Mouse (Mus musculus): ENCODE data around the gene Srm. TPM values are rescaled to one million over a fixed set of nuclear protein-coding genes. Genes with fewer than 3 reads are reported as not detected.

Srm gene
- polyA plus RNA-seq, 1 experiment, result 33.1 TPM

DNA sequence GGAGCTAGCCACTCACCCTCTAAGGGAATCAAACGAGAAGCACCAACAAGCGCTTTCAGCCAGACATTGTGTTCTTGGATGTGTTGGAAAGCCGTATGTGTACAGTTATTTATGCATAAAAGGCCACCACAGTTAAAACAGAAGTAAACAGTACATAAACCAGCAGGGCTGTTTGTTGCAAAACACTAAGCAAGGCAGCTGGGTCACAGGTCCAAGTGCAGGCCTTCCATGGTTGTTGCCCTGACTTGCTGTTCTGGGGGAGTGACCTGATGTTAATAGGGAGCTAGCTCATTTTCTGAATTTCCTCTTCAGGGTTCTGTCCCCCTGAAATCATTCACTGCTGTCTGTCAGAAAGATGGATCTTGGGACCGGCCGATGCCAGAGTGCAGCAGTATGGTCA lies 18.5 kb downstream of the Srm start:
- Histone ChIP-seq H3K4me1 (ENCODE audit: control insufficient read depth, insufficient read depth, low read length) (peaks cover 22% of the 10 kb centered on the region), H3K27me3 (replicated peaks; ENCODE audit: control insufficient read depth, insufficient read depth, low read length) (no peaks in the 10 kb centered on the region), H3K36me3 (ENCODE audit: control insufficient read depth, insufficient read depth, low read length) (peaks cover 3% of the 10 kb centered on the region), H3K27ac (ENCODE audit: insufficient read depth, low read depth, low read length) (peak overlapping the region; percentile 42; the same call in 1 of the 2 replicates), H3K4me3 (ENCODE audit: insufficient read depth, low read depth, low read length) (no peak overlapping the region)
- WGBS, result 58% methylated on average over 5 of the region's 5 CpGs
- peak; percentile 55 for DNase-seq
- TF ChIP-seq CTCF (conservative IDR thresholded peaks at IDR 0.05; ENCODE audit: insufficient read depth, insufficient read length, low read depth, low read length), result no peak
- no peak for TF ChIP-seq POLR2A (IDR thresholded peaks at IDR 0.05; ENCODE audit: low read depth, low read length)

DNA sequence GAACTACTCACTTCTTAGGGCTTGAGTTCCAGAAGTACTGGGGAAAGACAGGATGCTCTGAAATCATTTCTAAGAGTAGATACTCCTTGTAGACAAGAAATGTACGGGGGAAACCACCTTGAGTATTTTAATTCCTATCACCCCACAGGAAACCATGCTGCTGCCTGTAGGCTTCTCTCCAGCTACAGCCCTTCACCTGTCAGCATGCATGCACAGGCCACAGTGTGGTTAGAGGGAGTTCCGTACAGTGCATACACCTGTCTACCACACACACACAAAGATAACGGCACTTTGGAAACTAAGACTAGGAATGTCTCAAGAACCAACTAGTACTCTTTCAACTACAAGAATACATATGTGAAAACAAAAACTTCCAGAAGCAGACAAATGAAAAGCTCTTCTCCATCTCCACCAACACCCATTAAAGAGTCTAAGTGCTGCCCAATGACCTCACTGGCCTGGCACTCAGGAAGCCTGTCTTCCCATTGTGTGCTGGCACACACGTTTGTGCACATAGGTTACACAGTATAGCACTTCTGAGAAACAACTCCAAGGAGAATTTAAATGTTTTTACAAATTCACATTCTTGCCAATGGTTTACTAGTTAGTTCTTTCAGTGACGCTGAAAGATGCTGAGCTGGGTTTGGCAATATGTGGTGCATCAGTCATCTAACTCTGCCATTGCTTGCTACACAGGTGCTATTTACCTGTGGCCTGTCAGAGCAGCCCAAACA lies 19.5 kb downstream of the Srm start:
- WGBS, result 58% methylated on average over 5 of the region's 5 CpGs
- no peak overlapping the region for H3K4me3 ChIP-seq (ENCODE audit: insufficient read depth, low read depth, low read length)
- peaks cover 22% of the 10 kb centered on the region for H3K4me1 ChIP-seq (ENCODE audit: control insufficient read depth, insufficient read depth, low read length)
- no peak for TF ChIP-seq CTCF (conservative IDR thresholded peaks at IDR 0.05; ENCODE audit: insufficient read depth, insufficient read length, low read depth, low read length)
- no peak for TF ChIP-seq POLR2A (IDR thresholded peaks at IDR 0.05; ENCODE audit: low read depth, low read length)
- no peak for DNase-seq
- H3K36me3 ChIP-seq (ENCODE audit: control insufficient read depth, insufficient read depth, low read length), result peaks cover 5% of the 10 kb centered on the region
- no peaks in the 10 kb centered on the region for H3K27me3 ChIP-seq (replicated peaks; ENCODE audit: control insufficient read depth, insufficient read depth, low read length)
- H3K27ac ChIP-seq (ENCODE audit: insufficient read depth, low read depth, low read length), result no peak overlapping the region

DNA sequence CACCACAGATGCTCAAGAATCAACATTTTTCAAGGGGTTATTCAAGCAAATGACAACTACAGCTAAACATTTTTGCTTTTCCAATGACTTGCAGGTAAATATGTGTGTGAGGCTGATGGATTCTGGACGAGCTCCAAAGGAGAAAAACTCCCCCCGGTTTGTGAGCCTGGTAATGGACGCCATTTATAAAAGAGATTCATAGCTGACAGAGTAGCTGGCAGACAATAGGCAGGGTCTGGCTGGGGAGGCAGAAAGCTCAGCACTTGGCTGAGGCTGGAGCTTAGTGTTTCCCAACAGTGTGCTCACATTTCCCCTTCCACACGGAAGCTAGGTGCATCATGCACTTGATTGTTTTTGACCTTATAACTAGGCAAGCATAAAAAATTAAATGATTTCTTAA lies 21.3 kb downstream of the Srm start:
- Histone ChIP-seq H3K4me1 (ENCODE audit: control insufficient read depth, insufficient read depth, low read length) (peaks cover 22% of the 10 kb centered on the region), H3K36me3 (ENCODE audit: control insufficient read depth, insufficient read depth, low read length) (peaks cover 7% of the 10 kb centered on the region), H3K27me3 (replicated peaks; ENCODE audit: control insufficient read depth, insufficient read depth, low read length) (no peaks in the 10 kb centered on the region), H3K4me3 (ENCODE audit: insufficient read depth, low read depth, low read length) (no peak overlapping the region), H3K27ac (ENCODE audit: insufficient read depth, low read depth, low read length) (no peak overlapping the region)
- TF ChIP-seq CTCF (conservative IDR thresholded peaks at IDR 0.05; ENCODE audit: insufficient read depth, insufficient read length, low read depth, low read length) (no peak), POLR2A (IDR thresholded peaks at IDR 0.05; ENCODE audit: low read depth, low read length) (no peak)
- peak; percentile 32 for DNase-seq
- 33% methylated on average over 4 of the region's 4 CpGs for WGBS

- TF ChIP-seq POLR2A (IDR thresholded peaks at IDR 0.05; ENCODE audit: low read depth, low read length) (no peak), CTCF (conservative IDR thresholded peaks at IDR 0.05; ENCODE audit: insufficient read depth, insufficient read length, low read depth, low read length) (no peak)
- no peak for DNase-seq
- Histone ChIP-seq H3K27me3 (replicated peaks; ENCODE audit: control insufficient read depth, insufficient read depth, low read length) (no peaks in the 10 kb centered on the region), H3K27ac (ENCODE audit: insufficient read depth, low read depth, low read length) (no peak overlapping the region), H3K4me1 (ENCODE audit: control insufficient read depth, insufficient read depth, low read length) (peaks cover 19% of the 10 kb centered on the region), H3K36me3 (ENCODE audit: control insufficient read depth, insufficient read depth, low read length) (peaks cover 12% of the 10 kb centered on the region), H3K4me3 (ENCODE audit: insufficient read depth, low read depth, low read length) (no peak overlapping the region)
- 75% methylated on average over 9 of the region's 9 CpGs for WGBS
Measured at GRCm38 (mm10) chr4:148613738-148614137, 22.4 kb downstream of the Srm start.

GRCm38 (mm10) chr4:148619805-148620204 lies 28.5 kb downstream of the Srm start:
- Histone ChIP-seq H3K4me1 (ENCODE audit: control insufficient read depth, insufficient read depth, low read length) (peaks cover 18% of the 10 kb centered on the region; the same call in 1 of the 2 replicates), H3K27ac (ENCODE audit: insufficient read depth, low read depth, low read length) (peak overlapping the region; percentile 87), H3K4me3 (ENCODE audit: insufficient read depth, low read depth, low read length) (no peak overlapping the region), H3K27me3 (replicated peaks; ENCODE audit: control insufficient read depth, insufficient read depth, low read length) (no peaks in the 10 kb centered on the region), H3K36me3 (ENCODE audit: control insufficient read depth, insufficient read depth, low read length) (peaks cover 34% of the 10 kb centered on the region)
- TF ChIP-seq POLR2A (IDR thresholded peaks at IDR 0.05; ENCODE audit: low read depth, low read length) (no peak), CTCF (conservative IDR thresholded peaks at IDR 0.05; ENCODE audit: insufficient read depth, insufficient read length, low read depth, low read length) (no peak)
- DNase-seq, result no peak
- 64% methylated on average over 1 of the region's 1 CpGs for WGBS

GRCm38 (mm10) chr4:148620718-148621117 lies 29.4 kb downstream of the Srm start:
- Histone ChIP-seq H3K4me1 (ENCODE audit: control insufficient read depth, insufficient read depth, low read length) (peaks cover 21% of the 10 kb centered on the region; the same call in 1 of the 2 replicates), H3K36me3 (ENCODE audit: control insufficient read depth, insufficient read depth, low read length) (peaks cover 33% of the 10 kb centered on the region), H3K27me3 (replicated peaks; ENCODE audit: control insufficient read depth, insufficient read depth, low read length) (no peaks in the 10 kb centered on the region), H3K4me3 (ENCODE audit: insufficient read depth, low read depth, low read length) (no peak overlapping the region), H3K27ac (ENCODE audit: insufficient read depth, low read depth, low read length) (peak overlapping the region; percentile 87)
- peak; percentile 50 for DNase-seq
- TF ChIP-seq CTCF (conservative IDR thresholded peaks at IDR 0.05; ENCODE audit: insufficient read depth, insufficient read length, low read depth, low read length), result no peak
- no peak for TF ChIP-seq POLR2A (IDR thresholded peaks at IDR 0.05; ENCODE audit: low read depth, low read length)
- 39% methylated on average over 1 of the region's 1 CpGs for WGBS

DNA sequence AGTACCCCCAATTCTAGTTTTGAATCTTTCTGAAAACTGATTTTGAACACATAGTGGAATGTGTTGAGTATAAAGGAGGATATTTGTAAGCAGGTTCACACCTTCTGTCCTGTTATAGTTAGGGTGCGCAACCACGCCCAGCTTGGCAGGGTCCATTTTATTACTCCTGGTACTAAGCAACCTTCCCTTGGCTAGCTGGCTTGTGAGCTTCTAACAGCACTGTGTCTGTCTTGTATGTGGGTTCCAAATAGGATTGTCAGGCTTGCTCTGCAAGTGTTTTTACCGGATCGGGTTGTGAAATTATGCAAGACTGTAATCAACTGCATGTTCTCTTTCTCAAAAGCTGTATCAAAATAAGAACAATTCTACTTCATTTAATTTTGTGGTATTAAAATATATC lies 31.2 kb downstream of the Srm start:
- H3K27ac ChIP-seq (ENCODE audit: insufficient read depth, low read depth, low read length), result peak overlapping the region; percentile 4; the same call in 1 of the 2 replicates
- 72% methylated on average over 4 of the region's 4 CpGs for WGBS
- H3K36me3 ChIP-seq (ENCODE audit: control insufficient read depth, insufficient read depth, low read length), result peaks cover 30% of the 10 kb centered on the region
- H3K4me3 ChIP-seq (ENCODE audit: insufficient read depth, low read depth, low read length), result no peak overlapping the region
- no peak for DNase-seq
- no peaks in the 10 kb centered on the region for H3K27me3 ChIP-seq (replicated peaks; ENCODE audit: control insufficient read depth, insufficient read depth, low read length)
- TF ChIP-seq CTCF (conservative IDR thresholded peaks at IDR 0.05; ENCODE audit: insufficient read depth, insufficient read length, low read depth, low read length), result no peak
- no peak for TF ChIP-seq POLR2A (IDR thresholded peaks at IDR 0.05; ENCODE audit: low read depth, low read length)
- peaks cover 24% of the 10 kb centered on the region; the same call in 1 of the 2 replicates for H3K4me1 ChIP-seq (ENCODE audit: control insufficient read depth, insufficient read depth, low read length)
